Mouse (Mus musculus) megakaryocyte progenitor cell, adult 5-6 weeks (primary cell): ENCODE results near the gene Wrb. TPM values are rescaled to one million over a fixed set of nuclear protein-coding genes. Genes with fewer than 3 reads are reported as not detected.

Source experiments
- ATAC-seq: replicated peaks from 2 replicates; pipeline ENCODE4 v1.8.0; 2016; ENCODE audit warnings: mild to moderate bottlenecking, moderate TSS enrichment, inconsistent platforms; ENCODE audit not compliant: poor library complexity
- total RNA-seq, 2 experiments: library from RNA; stranded (forward) in 1 of 2; stranded (reverse) in 1 of 2; fragments of 157-497, 149-512 nt in 1 of 2; fragments of 200-1000 nt in 1 of 2; gene quantifications; 2 replicates each; pipeline versions ENCODE4 v1.2.3 to v1.2.4; 2015 to 2017

Gene Wrb
- total RNA-seq, 2 experiments from 2014 or later = 13.3 to 20.1 TPM

DNA sequence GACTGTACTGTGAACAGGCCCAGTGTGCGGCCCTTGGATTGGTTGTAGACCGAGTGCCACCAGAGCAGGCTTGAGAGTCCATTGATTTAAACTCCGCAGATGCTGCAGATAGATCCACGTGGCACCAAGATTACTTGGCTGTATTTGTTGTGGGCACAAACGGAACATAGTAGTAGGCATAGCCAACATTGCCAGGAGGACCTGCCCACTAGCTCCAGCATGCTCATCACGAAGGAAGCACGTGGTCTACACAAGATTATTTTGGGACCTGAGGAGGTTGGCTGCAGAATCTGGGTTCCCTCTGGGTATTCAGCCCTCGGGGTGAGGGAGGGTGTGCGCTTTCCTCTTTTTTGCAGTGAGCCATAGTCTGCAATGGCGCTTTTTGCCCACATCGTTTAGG lies 12.0 kb downstream of the Wrb start:
- no peak for ATAC-seq

DNA sequence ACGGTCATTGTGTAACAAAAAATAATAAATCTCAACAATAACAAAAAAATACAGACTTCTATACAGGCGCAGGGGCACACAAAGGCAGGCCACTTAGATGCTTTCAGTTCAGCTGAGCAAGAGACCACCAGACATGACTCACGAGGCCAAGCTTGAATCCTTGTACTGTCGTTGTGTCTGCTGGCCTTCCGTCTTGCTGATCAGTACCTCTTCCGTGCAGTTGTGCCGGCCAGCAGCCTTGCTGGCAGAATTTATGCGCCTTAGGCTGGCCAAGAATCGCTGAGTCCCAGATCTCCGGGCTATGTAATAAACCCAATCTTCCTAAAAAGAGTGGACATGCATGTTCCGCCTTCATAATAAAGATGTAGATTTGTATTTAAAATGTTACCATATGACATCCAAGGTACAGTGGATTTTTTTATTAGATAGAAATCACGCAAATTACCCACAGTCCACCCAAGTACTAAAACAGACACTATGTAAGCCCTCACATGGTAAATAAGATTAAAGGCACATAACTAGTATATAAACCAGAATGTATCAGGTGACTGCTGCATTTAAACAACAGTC lies 13.4 kb downstream of the Wrb start:
- no peak for ATAC-seq

DNA sequence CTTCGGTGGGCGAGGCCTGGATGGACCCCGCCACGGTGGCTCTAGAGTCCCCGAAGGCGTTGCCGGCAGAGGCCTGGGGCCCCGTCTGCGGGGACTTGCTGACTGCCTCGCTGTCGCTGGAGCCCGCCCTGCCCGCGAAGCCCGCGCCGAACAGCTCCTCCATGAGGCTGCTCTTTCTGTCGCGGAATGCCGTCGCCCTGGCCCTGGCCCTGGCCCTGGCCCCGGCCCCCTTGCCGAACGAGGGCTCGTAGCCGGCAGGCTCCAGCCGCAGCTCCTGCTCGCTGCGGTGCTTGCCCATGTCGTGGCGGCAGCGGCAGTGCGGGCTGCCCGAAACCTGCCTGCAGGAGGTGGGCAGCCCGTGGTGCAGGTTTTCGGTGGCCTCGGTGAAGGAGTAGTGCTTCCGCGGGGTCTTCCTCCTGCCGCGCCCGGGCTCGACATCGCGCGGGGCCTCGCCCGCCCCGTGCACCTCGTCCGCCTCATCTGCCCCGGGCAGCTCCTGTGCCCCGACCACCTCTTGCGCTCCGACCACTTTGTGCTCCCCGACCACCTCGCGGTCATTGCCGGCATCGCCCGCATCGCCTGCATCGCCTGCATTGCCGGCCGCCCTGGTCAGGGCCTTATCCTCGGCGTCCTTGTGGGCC lies 14.0 kb downstream of the Wrb start:
- peak; percentile 85 for ATAC-seq

DNA sequence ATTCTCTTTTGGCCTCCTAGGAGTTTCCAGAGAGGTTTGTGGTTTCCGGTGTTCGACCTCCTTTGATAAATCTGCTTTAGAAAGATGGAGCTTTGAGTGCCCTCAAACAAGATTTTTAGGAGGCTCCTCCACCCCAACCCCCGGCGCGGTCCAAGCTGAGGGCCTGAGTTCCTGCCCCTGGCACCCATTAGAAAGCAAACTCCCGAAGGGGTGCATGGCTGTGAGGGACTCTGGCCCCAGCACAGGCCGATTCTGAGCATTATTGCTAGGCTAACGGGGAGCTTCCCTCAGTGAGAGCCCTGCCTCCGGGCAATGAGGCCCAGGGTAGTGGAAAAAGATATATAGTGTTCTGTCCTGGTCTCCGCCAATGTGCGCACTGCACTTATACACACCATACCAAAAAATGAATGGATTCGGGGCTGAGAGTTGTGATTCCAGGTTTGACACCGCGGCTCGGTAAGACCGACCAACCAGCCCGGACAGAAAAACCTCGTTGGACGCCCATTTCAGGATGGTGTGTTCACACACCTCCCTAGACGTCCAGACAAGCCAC lies 14.7 kb downstream of the Wrb start:
- no peak for ATAC-seq

DNA sequence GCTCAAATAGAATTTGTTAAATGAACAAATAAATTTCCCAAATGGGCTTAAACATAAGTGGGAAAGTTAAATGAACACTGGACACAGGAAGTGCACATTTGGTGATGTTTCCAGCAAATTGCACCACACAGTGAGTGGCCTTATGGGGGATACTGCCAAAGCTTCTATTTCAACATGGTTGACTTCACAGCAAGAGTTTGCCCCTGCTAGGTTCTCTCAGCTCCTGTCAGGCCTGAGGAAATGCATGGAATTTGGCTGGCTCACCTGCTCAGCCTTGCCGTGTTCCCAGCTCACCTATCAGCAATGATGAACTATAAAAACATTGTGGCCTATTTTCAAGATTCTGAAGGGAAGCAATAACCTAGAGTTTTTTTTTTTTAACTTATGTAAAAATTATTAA lies 15.7 kb downstream of the Wrb start:
- ATAC-seq = no peak

DNA sequence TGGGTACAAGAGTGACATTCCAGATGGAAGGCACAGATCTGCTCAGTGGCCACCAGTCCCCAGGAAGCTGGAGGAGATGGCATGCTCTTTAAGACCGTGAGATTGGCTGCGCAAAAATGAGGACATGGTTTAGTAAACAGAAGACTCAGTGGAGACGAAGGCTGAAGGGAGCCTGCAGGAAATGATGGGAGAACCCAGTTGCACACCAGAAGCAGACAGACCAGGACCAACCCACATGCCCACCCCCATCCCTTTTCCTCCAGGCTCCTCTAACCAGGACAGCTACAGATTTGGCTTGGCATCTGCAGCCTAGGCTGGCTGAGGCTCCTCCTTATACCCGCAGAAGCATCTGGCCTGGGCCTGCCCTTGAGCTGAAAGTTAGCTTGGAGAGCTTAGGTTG lies 16.1 kb downstream of the Wrb start:
- no peak for ATAC-seq

DNA sequence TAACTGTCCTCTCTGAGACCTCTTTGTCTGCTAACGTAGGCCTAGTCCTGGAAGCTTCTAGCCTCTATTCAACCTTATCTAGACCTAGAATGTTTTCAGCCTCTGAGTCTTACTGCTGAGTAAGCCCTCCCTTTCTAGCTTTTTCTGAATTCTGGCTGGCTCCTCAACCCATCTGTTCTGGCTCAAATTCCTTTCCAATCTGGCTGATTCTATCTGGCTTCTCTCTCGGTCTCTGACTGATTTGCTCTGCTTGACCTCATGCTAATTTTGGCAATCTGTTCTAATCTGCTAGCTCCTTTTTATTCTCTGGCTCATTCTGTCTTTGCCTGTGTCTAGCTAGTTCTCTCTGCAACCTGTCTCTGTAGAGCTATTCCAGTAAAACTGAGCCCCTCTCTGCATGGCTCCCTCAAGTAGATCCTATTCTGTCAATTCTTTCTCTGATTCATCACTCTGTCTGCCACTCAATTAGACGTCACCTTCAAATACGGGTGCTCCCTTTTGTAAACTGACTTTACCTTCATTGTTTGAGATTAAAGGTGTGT lies 20.6 kb downstream of the Wrb start:
- ATAC-seq = no peak

DNA sequence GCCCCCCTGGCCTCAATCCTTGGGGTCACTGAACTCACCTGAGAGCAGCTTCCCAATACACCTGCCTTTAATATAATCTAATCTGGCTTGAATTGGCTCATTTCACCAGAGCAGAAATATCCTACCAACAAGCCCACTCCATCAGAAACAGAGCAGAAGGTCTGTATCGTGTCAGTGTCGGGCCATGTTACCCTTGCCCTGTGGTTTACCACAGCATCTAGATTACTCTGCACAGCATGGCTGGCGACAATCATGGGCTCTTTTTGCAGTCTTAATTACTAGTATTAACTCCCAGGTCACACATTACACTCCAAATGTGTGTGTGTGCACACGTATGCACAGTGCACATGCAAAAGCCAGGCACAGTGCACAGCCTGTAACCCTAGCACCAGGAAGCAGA lies 23.6 kb downstream of the Wrb start:
- ATAC-seq = peak; percentile 42; the same call in 1 of the 2 replicates

DNA sequence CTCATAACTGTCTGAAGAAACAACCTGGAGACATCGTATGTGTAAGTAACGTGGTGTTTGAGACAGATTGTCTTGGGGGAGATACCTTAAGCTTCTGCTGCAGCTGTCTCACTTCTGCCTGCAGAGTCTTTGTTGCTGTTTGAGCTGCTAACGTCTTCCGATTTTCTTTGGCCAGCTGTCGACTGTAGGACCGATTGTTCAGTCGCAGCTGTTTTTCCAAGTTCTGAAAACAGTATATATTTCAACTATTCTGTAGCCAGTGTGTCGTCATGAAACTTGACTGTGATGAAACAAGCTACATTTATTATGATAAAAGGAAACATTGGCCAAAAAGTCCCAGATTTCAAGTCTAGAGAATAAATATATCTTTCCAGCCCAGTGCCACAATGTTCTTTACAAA lies 28.4 kb downstream of the Wrb start:
- ATAC-seq = no peak

DNA sequence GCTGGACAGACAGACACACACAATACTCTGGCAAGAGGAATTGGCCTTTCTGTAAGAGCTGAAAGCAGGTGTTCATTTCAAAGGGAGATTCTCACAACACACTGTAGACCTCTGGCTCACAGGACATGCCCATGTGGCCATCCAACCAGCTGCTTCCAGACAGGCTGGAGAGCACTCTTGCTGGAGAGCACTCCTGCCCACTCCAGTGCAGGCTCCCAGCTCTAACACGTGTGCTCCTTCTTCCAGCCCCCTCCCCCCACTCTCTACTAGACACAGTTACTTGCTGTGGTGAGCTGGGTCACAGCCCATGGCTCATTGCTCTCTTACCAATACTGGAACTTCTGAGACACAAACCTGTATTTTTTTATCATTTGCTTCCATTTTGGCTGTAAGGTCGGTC lies 30.2 kb downstream of the Wrb start:
- ATAC-seq = no peak

DNA sequence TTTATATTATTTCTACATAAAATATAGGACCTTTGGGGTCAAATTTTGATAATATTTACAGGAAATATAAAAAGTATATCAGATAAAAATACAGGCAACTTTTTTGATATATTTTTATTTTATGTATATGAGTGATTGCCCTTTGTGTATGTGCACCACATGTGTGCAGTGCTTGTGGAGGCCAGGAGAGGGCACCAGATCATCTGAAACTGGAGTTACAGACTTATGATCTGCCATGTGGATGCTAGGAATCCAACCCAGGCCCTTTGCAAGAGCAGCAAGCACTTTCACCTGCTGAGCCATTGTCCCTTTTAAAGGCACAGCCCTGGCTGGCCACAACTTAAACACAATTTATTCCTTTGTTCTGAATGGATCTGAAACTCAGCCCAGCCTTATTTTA lies 33.9 kb downstream of the Wrb start:
- ATAC-seq = no peak

DNA sequence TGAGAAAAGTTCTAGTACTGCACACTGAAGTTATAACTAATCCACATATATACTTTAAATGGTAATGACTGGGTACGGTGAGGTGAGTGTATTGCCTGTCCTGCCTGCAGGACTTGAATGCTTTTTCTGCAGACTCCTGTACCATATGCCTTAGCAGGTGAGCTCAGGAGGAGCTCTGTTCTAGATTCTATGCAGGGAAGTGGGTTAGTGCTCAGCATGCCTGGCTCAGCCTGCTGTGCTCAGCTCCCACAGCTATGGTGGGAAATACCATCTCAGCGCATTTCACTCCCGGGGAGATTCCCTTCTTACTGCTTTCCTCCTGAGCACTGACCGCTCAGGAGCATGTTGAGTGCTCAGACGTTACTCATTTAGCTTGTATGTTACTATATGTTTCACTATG lies 42.4 kb downstream of the Wrb start:
- no peak for ATAC-seq

DNA sequence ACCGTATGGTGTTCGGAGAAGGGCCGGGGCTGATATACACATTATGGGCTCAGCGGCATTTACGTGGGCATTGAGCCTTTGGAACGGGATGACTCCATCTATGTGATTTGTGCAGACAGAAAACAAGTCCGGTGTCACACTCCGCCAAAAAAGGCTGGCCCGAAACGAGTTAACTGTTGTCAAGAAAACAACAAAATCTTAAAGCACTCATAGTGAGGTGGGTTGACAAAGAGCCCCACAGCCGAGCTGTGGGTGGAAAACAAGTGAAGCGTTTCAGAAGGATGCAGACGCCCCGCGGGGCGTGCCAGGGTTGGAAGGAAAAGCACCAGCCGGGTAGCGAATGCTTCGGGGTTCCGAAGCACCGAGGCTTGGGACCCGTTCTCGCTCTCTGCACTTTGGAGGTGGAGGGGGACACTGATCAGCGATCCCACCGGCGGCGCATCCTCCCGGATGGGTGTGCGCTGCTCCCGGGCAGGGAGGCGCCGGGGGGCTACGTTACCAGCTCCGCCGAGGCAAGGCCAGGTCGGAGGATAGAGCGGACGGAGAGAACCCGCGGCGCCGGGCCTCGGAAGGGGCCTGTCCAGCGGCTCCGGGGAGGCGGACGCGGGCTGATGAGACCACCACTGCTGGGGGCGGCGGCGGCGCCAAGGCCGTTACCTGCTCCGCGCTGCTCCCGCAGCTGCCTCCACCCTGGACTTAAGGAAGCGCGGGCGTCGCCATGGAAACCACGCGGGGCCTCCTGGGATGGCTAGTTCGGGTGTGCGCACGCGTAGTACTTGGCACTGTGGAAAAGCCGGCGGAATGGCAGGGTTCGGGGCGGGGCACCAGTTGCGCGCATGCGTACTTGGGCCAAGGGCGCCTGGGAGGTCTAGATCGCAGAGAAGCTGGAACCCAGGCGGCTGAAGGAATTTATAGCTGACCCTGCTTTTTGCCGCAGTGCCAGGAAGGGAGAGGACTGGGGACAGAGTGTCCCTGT lies 46.6 kb downstream of the Wrb start, which contains the start of gene Lca5l:
Gene Lca5l, minus strand, starts transcription at position 741 of the 976 bp plus-strand sequence.
- peak; percentile 97 for ATAC-seq

DNA sequence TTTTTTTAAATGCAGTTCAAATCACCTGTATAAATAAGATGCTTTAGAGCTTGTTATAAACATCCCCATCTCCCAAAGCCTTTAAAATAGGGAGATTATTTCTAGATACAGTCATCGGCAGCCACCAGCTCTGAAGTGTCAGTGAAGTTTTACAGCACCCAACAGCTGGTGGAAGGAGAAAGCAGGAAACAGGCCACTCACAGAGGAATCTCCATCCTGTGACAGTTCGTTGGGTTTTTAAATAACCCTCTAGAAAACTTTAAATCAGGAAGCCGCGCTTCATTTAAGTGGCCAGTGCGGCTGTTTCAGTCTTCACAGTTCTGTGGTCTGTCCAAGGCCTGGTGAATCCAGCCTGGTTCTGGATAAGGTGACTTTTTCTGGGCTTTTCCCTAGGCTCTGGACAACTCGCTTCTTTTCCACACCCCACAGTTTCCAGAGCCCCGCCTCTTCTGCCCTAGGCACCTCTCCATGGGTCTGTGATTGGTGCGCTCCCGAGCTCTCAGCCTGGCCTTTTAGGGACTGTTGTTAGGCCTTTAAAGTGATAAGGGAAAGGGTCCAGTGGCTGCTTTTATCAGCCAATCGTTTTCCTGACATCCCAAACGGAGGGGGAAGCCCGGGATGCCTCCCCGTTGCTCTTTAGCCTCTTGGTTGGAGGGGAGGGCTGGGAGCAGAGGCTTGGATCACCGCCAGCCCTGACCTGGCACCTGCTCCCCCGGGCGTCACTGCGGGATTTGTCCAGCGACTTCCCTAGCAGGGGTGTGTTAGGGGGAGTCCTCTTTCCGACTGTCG lies 54.9 kb downstream of the Wrb start, which contains the start of gene Sh3bgr:
Gene Sh3bgr, plus strand, starts transcription at position 538 of the 789 bp plus-strand sequence.
- peak; percentile 42 for ATAC-seq

DNA sequence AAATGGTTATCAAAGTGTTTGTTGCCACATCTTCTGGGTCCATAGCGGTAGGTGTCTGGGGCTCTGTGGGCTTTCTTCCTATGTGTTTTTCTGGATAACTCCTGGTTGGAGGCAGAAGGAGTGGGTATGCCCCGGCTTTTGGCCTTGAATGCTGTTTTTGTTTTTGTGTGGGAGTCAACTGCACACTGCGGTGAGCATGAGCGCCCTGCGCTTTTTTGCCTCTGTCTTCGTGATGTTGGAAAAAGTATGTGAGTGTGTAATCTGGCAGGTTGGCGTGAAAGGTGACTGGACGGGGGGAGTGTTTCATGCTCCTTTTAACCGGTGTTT lies 55.5 kb downstream of the Wrb start:
- peak; percentile 48; the same call in 1 of the 2 replicates for ATAC-seq

DNA sequence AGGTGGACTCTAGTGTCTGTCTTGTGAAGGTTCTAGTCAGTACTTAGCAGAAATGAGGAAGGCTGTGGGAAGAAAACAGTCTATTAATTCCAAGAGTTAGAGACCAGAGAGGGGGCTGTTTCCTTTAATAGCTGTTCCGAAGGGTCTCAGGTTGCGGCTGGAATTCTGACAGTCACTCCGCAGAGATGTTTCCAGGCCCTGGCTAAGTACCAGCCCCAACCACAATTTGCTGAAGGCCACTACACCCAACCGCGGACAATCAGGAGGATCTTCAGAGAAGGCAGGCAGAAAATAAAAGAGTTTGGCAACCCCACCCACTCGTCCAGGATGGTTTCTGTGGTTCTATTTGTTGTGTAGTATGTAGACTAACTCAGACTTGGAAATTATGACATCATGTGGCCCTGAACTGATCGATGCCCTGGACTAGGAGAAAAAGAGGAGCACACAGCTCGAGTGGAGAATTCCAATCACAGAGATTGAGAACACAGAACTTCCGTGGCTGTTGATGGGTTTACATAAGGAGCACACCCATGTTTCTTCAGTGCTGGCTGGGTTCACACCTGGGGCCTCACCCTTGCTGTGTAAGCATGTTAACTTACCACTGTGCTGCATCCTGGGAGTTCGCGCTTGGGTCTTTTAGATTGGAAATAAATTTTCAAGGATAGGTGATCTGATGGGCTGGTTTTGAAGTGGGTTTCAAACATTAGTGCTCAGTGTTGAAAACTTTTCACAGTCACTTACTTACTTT lies 56.5 kb downstream of the Wrb start:
- ATAC-seq = no peak
